Mouse (Mus musculus): ENCODE data around the gene Mettl1.

- TF ChIP-seq CTCF (IDR thresholded peaks at IDR 0.05; ENCODE audit: insufficient read depth, low read depth, low read length) (no peak), POLR2A (IDR thresholded peaks at IDR 0.05; ENCODE audit: insufficient read depth, low read depth, low read length) (no peak)
Measured at GRCm38 (mm10) chr10:127050119-127050474, 8.9 kb downstream of the Mettl1 start.

All from olfactory bulb, adult 2 months (tissue).